Mouse (Mus musculus): Measurements from ENCODE around the gene Dnah8.
A peak's percentile ranks its signal among the peaks of the same experiment; 100 is the strongest.
"Not testable (repeated sequence)": the region's sequence is repeated elsewhere in the genome, so short reads cannot be mapped to it uniquely, and the experiment has no call there.

The Dnah8 gene

GRCm38 (mm10) chr17:30624132-30624531, at the start of gene Dnah8:
Gene Dnah8, plus strand, starts transcription at chr17:30624354.
- not testable (repeated sequence) for DNase-seq (ENCODE audit: low read depth, low spot score)

- DNase-seq (ENCODE audit: low read depth, low spot score): no peak
These were observed 49.4 kb upstream of the Dnah8 start for GRCm38 (mm10) chr17:30574783-30575075.

GRCm38 (mm10) chr17:30575121-30575904, 48.8 kb upstream of the Dnah8 start:
- no peak for DNase-seq (ENCODE audit: low read depth, low spot score)

- peak; percentile 80 for DNase-seq (ENCODE audit: low read depth, low spot score)
These were observed 48.0 kb upstream of the Dnah8 start, which contains the start of gene Btbd9 for GRCm38 (mm10) chr17:30575941-30576773. Gene Btbd9, minus strand, starts transcription at chr17:30576488.

- no peak for DNase-seq (ENCODE audit: low read depth, low spot score)
These were observed 47.2 kb upstream of the Dnah8 start for GRCm38 (mm10) chr17:30576946-30577345.

GRCm38 (mm10) chr17:30580781-30581180, 43.4 kb upstream of the Dnah8 start:
- no peak for DNase-seq (ENCODE audit: low read depth, low spot score)

GRCm38 (mm10) chr17:30581201-30581600, 43.0 kb upstream of the Dnah8 start:
- peak; percentile 59 for DNase-seq (ENCODE audit: low read depth, low spot score)

GRCm38 (mm10) chr17:30582313-30582712, 41.8 kb upstream of the Dnah8 start:
- no peak for DNase-seq (ENCODE audit: low read depth, low spot score)

GRCm38 (mm10) chr17:30583258-30584001, 40.7 kb upstream of the Dnah8 start:
- no peak for DNase-seq (ENCODE audit: low read depth, low spot score)

GRCm38 (mm10) chr17:30590417-30591198, 33.5 kb upstream of the Dnah8 start:
- no peak for DNase-seq (ENCODE audit: low read depth, low spot score)

GRCm38 (mm10) chr17:30594407-30594806, 29.7 kb upstream of the Dnah8 start:
- DNase-seq (ENCODE audit: low read depth, low spot score): no peak

- DNase-seq (ENCODE audit: low read depth, low spot score): no peak
These were observed 29.3 kb upstream of the Dnah8 start for GRCm38 (mm10) chr17:30594846-30595245.

GRCm38 (mm10) chr17:30597786-30598185, 26.4 kb upstream of the Dnah8 start:
- DNase-seq (ENCODE audit: low read depth, low spot score): no peak

- DNase-seq (ENCODE audit: low read depth, low spot score): no peak
These were observed 25.9 kb upstream of the Dnah8 start for GRCm38 (mm10) chr17:30598300-30598699.

GRCm38 (mm10) chr17:30602175-30602574, 22.0 kb upstream of the Dnah8 start:
- DNase-seq (ENCODE audit: low read depth, low spot score): no peak

- no peak for DNase-seq (ENCODE audit: low read depth, low spot score)
These were observed 19.9 kb upstream of the Dnah8 start for GRCm38 (mm10) chr17:30604296-30604695.

GRCm38 (mm10) chr17:30605001-30605400, 19.2 kb upstream of the Dnah8 start:
- DNase-seq (ENCODE audit: low read depth, low spot score): no peak

GRCm38 (mm10) chr17:30606206-30606605, 17.9 kb upstream of the Dnah8 start:
- DNase-seq (ENCODE audit: low read depth, low spot score): no peak

GRCm38 (mm10) chr17:30606634-30607081, 17.5 kb upstream of the Dnah8 start:
- no peak for DNase-seq (ENCODE audit: low read depth, low spot score)

GRCm38 (mm10) chr17:30607330-30607729, 16.8 kb upstream of the Dnah8 start:
- DNase-seq (ENCODE audit: low read depth, low spot score): no peak

GRCm38 (mm10) chr17:30607909-30608495, 16.2 kb upstream of the Dnah8 start:
- no peak for DNase-seq (ENCODE audit: low read depth, low spot score)
